Mouse (Mus musculus) kidney, adult 2 months (tissue): ENCODE results near the gene Card14.

Source experiments
- CTCF ChIP-seq: fragments of 200-500 bp; conservative IDR thresholded peaks from 2 replicates; pipeline ENCODE4 v1.5.1; 2011; ENCODE audit warnings: low read depth, mild to moderate bottlenecking, control low read depth, low read length, moderate library complexity, mixed read lengths; ENCODE audit not compliant: insufficient read depth, insufficient read length
- POLR2A ChIP-seq: fragments of 200-500 bp; IDR thresholded peaks from one replicate; pipeline ENCODE4 v1.6.1; 2011; ENCODE audit warnings: low read depth, low read length, control low read depth

DNA sequence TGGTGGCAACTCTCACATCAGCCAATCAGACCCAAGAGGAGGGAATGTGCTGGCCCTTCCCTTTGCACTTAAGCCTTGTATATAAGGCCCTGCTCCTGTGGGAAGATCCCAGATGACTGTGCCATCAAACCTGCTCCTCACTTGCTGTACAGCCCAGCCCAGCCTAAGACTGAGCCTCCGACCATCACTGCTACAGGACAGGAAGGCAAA, at the start of gene Card14:
- TF ChIP-seq CTCF, result no peak
- no peak for TF ChIP-seq POLR2A
